Mouse (Mus musculus): ENCODE results near the gene E330021D16Rik. TPM values are rescaled to one million over a fixed set of nuclear protein-coding genes. Genes with fewer than 3 reads are reported as not detected.

E330021D16Rik gene
- polyA plus RNA-seq, 1 experiment from 2014 or later = not detected

DNA sequence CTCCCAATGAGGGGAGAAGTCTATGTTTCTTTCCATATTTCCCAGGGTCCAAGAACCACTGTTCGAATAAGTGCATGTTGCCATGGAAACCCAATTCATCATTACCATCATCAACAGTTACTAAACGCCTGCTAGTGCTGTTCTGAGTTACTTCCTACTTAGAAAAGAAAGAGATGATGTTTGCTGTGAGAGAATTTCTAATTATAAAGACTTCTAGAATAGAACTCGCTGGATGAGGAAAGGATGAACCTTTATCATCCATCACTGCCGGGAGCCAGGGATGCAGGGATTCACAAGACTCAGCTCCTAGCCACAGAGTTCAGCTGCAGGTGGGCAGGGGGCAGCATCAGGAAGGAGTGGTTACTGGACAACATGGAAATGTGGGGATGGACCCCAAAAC is 51.4 kb downstream of the E330021D16Rik start:
- no peak overlapping the region for H3K4me3 ChIP-seq (replicated peaks; ENCODE audit: low read length)
- H3K4me2 ChIP-seq (ENCODE audit: low read depth, low read length) = no peak overlapping the region
- 67% methylated on average over 4 of the region's 4 CpGs for WGBS
- H3K36me3 ChIP-seq (ENCODE audit: control insufficient read depth, insufficient read depth, low read length) = no peaks in the 10 kb centered on the region
- no peaks in the 10 kb centered on the region for H3K27me3 ChIP-seq (ENCODE audit: control insufficient read depth, insufficient read depth, low read length)
- no peak overlapping the region for H3K9ac ChIP-seq (ENCODE audit: low read length)
- ATAC-seq (ENCODE audit: insufficient read depth, low FRiP score) = no peak
- no peak overlapping the region for H3K27ac ChIP-seq (ENCODE audit: low read length)
- H3K4me1 ChIP-seq (ENCODE audit: control insufficient read depth, insufficient read depth, low read length) = no peaks in the 10 kb centered on the region
- H3K9me3 ChIP-seq (replicated peaks; ENCODE audit: control insufficient read depth, low read length) = no peaks in the 10 kb centered on the region

DNA sequence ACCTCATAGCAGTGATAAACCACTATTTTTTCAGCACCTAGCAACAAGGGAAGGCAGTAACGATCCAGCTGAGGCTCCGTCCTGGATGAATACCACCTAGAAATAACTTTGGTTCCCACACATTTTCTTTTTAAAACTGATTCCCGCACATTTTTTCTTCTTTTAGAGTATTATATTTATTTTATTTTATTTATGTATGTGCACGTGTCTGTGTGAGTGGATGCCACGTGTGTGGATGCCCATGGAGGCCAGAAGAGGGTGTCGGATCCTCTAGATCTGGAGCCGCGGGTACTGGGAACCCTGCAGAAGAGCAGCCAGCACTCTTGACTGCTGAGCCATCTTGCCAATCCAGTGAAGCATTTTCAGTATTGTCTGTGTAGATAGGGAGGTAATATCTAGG is 52.1 kb downstream of the E330021D16Rik start:
- ATAC-seq (ENCODE audit: insufficient read depth, low FRiP score) = no peak
- Histone ChIP-seq H3K9me3 (replicated peaks; ENCODE audit: control insufficient read depth, low read length) (no peaks in the 10 kb centered on the region), H3K36me3 (ENCODE audit: control insufficient read depth, insufficient read depth, low read length) (no peaks in the 10 kb centered on the region), H3K4me2 (ENCODE audit: low read depth, low read length) (no peak overlapping the region), H3K27ac (ENCODE audit: low read length) (no peak overlapping the region), H3K4me1 (ENCODE audit: control insufficient read depth, insufficient read depth, low read length) (no peaks in the 10 kb centered on the region), H3K9ac (ENCODE audit: low read length) (no peak overlapping the region), H3K27me3 (ENCODE audit: control insufficient read depth, insufficient read depth, low read length) (no peaks in the 10 kb centered on the region), H3K4me3 (replicated peaks; ENCODE audit: low read length) (no peak overlapping the region)
- WGBS = 87% methylated on average over 8 of the region's 8 CpGs

DNA sequence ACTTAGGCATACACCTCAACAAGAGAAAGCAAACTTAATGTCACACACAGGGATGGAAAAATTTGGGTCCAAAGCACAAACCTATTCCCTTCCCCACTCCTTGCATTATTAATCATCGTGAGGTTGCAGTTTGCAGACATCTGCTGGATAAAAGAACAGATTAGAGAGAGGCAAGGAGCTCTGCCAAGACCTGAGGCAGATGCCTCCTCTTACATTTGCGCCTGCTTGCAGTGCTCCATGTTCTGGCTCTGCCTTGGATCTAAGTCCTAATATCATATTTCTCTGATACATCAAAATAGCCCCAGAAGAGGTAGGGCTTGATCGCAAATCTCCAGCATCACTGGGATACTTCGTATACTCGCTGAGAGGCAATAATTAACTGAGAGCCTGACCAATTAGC is 56.9 kb downstream of the E330021D16Rik start:
- Histone ChIP-seq H3K27ac (ENCODE audit: low read length) (no peak overlapping the region), H3K27me3 (ENCODE audit: control insufficient read depth, insufficient read depth, low read length) (no peaks in the 10 kb centered on the region), H3K4me3 (replicated peaks; ENCODE audit: low read length) (no peak overlapping the region), H3K4me1 (ENCODE audit: control insufficient read depth, insufficient read depth, low read length) (no peaks in the 10 kb centered on the region), H3K9me3 (replicated peaks; ENCODE audit: control insufficient read depth, low read length) (no peaks in the 10 kb centered on the region), H3K4me2 (ENCODE audit: low read depth, low read length) (no peak overlapping the region), H3K36me3 (ENCODE audit: control insufficient read depth, insufficient read depth, low read length) (no peaks in the 10 kb centered on the region), H3K9ac (ENCODE audit: low read length) (no peak overlapping the region)
- ATAC-seq (ENCODE audit: insufficient read depth, low FRiP score) = no peak
- 74% methylated on average over 5 of the region's 5 CpGs for WGBS

DNA sequence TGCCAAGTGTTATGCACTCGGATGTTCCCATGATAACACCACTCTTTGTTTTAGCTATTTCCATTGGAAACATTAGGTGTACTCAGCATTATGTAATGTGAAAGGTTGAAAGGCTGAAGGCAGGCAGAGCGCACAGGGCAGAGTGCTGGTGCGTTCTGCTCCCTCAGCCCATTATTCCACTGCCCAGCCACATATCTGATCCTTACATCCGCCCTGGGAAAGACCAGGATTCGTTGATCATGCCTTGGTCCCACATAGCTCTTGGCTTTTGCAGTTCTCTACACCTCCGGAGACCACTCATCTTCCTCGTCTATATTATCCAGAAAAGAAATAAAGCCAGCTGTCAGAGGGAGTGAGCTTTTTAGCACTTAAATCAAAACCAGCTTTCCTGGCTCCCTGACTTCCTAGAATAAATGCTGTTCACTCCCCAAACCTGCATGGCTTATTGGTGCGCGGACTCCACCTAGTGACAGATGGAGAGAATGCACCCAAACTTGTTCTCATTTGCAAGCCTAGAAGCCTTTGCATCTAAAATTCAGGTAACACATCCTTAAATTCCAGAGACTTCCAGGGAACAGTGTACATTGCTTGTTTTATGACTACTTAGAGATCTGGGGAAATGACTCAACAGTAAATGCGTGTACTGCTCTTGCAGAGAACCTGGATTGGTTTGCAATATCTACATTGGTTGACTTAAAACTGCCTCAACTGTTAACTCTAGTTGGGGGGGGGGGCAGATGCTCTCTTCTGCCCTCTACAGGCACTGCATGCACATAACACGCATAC is 61.8 kb downstream of the E330021D16Rik start:
- Histone ChIP-seq H3K4me1 (ENCODE audit: control insufficient read depth, insufficient read depth, low read length) (no peaks in the 10 kb centered on the region), H3K36me3 (ENCODE audit: control insufficient read depth, insufficient read depth, low read length) (no peaks in the 10 kb centered on the region), H3K4me2 (ENCODE audit: low read depth, low read length) (no peak overlapping the region), H3K27me3 (ENCODE audit: control insufficient read depth, insufficient read depth, low read length) (no peaks in the 10 kb centered on the region), H3K4me3 (replicated peaks; ENCODE audit: low read length) (no peak overlapping the region), H3K27ac (ENCODE audit: low read length) (no peak overlapping the region), H3K9me3 (replicated peaks; ENCODE audit: control insufficient read depth, low read length) (no peaks in the 10 kb centered on the region), H3K9ac (ENCODE audit: low read length) (no peak overlapping the region)
- no peak for ATAC-seq (ENCODE audit: insufficient read depth, low FRiP score)
- 35% methylated on average over 11 of the region's 11 CpGs for WGBS

Other genes starting within 250 kb of the E330021D16Rik start
- gene Grin2b, start 242.1 kb downstream of the E330021D16Rik start, polyA plus RNA-seq (2015; fragmentation: Nextera tagmentation; extraction: Ambion mirVana) = 0.09 and 0.32 TPM in 2 replicates
- gene Gm8994, start 88.0 kb downstream of the E330021D16Rik start, polyA plus RNA-seq (2015; fragmentation: Nextera tagmentation; extraction: Ambion mirVana) = not detected in 2 replicates
- gene Atf7ip, start 90.6 kb upstream of the E330021D16Rik start, polyA plus RNA-seq (2015; fragmentation: Nextera tagmentation; extraction: Ambion mirVana) = 30.0 and 34.0 TPM in 2 replicates
- gene Plbd1, start 246.4 kb upstream of the E330021D16Rik start, polyA plus RNA-seq (2015; fragmentation: Nextera tagmentation; extraction: Ambion mirVana) = 32.8 and 37.3 TPM in 2 replicates

Measured in stomach, embryonic 16.5 days (tissue).